Mouse (Mus musculus) ES-E14 (cell line): Measurements from ENCODE around the gene Cyb561. TPM values are rescaled to one million over a fixed set of nuclear protein-coding genes. Genes with fewer than 3 reads are reported as not detected.

Experiments
- DNase-seq: peaks from one replicate; pipeline ENCODE4 v3.0.0-alpha.2; 2013; ENCODE audit warnings: low read depth, low spot score
- H3K27ac ChIP-seq: 2 replicates; pipeline ENCODE4 v1.5.1; 2012; ENCODE audit warnings: low read depth, mild to moderate bottlenecking, low read length, moderate library complexity, mixed read lengths; ENCODE audit not compliant: poor library complexity, insufficient read depth, severe bottlenecking
- H3K36me3 ChIP-seq: 2 replicates; pipeline ENCODE4 v1.6.1; 2012; ENCODE audit warnings: mild to moderate bottlenecking, low read length, moderate library complexity, mixed read lengths; ENCODE audit not compliant: control insufficient read depth, poor library complexity, insufficient read depth, severe bottlenecking
- H3K4me1 ChIP-seq, 2 experiments: fragments of 150-350 bp in 1 of 2; sonication (generic) in 1 of 2; 2 replicates each; pipeline ENCODE4 v1.6.1; 2012; ENCODE audit warnings: low read length in 2 of 2, mild to moderate bottlenecking in 1 of 2, mixed read lengths in 1 of 2; ENCODE audit not compliant: control insufficient read depth in 2 of 2, insufficient read depth in 2 of 2, poor library complexity in 1 of 2
- H3K4me3 ChIP-seq, 2 experiments: fragments of 150-350 bp in 1 of 2; sonication (generic) in 1 of 2; 2 replicates each; pipeline ENCODE4 v1.5.1; 2012; ENCODE audit warnings: low read length in 2 of 2, low read depth in 1 of 2, mild to moderate bottlenecking in 1 of 2, mixed read lengths in 1 of 2; ENCODE audit not compliant: insufficient read depth in 1 of 2, poor library complexity in 1 of 2, severe bottlenecking in 1 of 2
- H3K9ac ChIP-seq: 2 replicates; pipeline ENCODE4 v1.6.1; 2012; ENCODE audit warnings: low read depth, mild to moderate bottlenecking, low read length, mixed read lengths; ENCODE audit not compliant: poor library complexity, insufficient read depth, severe bottlenecking
- H3K9me3 ChIP-seq: fragments of 150-350 bp; sonication (generic); 2 replicates; pipeline ENCODE4 v1.6.1; 2012; ENCODE audit warnings: low read depth, mild to moderate bottlenecking, low read length; ENCODE audit not compliant: control insufficient read depth, insufficient read depth
- CHD2 ChIP-seq: IDR thresholded peaks from 2 replicates; pipeline ENCODE4 v1.6.1; 2014; ENCODE audit warnings: mild to moderate bottlenecking, low read depth, low read length, inconsistent platforms
- HCFC1 ChIP-seq: IDR thresholded peaks from 2 replicates; pipeline ENCODE4 v1.6.1; 2012; ENCODE audit warnings: low read length, inconsistent platforms, borderline replicate concordance; ENCODE audit not compliant: insufficient read depth
- MAFK ChIP-seq: IDR thresholded peaks from 2 replicates; pipeline ENCODE4 v1.6.1; 2014; ENCODE audit warnings: mild to moderate bottlenecking, low read depth, low read length, inconsistent platforms; ENCODE audit not compliant: insufficient read depth
- ZC3H11A ChIP-seq: IDR thresholded peaks from 2 replicates; pipeline ENCODE4 v1.6.1; 2012; ENCODE audit warnings: low read depth, mild to moderate bottlenecking, inconsistent platforms, low read length, borderline replicate concordance
- ZNF384 ChIP-seq: IDR thresholded peaks from 2 replicates; pipeline ENCODE4 v1.6.1; 2012; ENCODE audit warnings: low read depth, low read length, inconsistent platforms
- in situ Hi-C, 2 experiments: fragments of 600-800 bp; cut with MboI; formaldehyde crosslinking; loops; one replicate each; pipeline ENCODE4 v1.15.1; 2025; ENCODE audit warnings: low sequenced_read_pairs in 2 of 2, inconsistent platforms in 1 of 2; ENCODE audit not compliant: unreplicated experiment in 2 of 2
- total RNA-seq: library from RNA; depleted of rRNA; stranded (reverse); fragments of 300-350 nt; gene quantifications from 2 replicates; pipeline ENCODE4 v1.2.3, GENCODE M21; 2012

Gene Cyb561
- total RNA-seq, 1 experiment, result 14.7 TPM

DNA sequence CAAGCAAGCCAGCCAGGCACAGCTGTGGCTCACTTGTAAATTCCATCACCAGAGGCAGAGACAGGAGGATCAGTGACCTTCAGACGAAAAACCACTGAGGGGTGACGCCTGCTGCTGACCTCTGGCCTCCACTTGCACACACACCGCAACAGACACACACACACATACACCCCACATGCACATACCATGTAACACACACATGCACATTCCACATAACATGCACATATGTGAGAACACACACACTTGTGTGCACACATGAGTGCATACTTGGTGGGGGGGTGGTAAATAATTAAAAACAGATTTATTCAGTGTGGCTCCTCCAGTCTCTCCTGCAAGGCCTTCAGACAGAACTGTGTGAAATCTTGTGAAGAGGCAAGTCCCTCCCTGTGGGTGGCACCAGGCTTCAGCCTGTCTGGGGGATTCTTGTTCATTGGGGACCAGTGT lies 1.5 kb downstream of the Cyb561 start:
- Histone ChIP-seq H3K27ac (no peak overlapping the region), H3K36me3 (no peaks in the 10 kb centered on the region), H3K9ac (no peak overlapping the region), H3K9me3 (no peaks in the 10 kb centered on the region), H3K4me1 (peaks cover 9 to 32% of the 10 kb centered on the region in 2 experiments; a peak in 3 of 4 replicates), H3K4me3 (no peak overlapping the region)
- TF ChIP-seq ZNF384 (no peak), HCFC1 (no peak), MAFK (no peak), CHD2 (no peak), ZC3H11A (no peak)
- in situ Hi-C loops, result no loop called here
- DNase-seq, result no peak

DNA sequence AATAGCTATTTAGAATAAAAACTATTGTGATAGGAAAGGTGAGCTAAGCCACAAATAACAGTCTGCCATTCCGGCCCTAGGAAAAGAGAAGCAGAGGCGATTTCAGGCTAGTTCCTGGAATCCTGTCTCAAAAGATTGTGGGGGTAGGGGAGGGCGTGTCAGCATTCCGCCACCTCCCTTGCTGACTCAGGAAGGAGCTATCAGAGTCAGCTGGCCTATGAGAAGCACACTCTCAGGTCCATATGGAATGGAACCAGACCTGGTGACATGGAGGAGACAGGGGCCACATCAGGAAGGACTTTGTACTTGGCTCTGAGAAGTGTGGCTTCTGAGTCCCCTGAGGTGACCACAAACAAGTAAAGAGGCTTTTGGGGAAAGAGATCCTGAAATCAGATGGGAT lies 2.6 kb downstream of the Cyb561 start:
- no peak overlapping the region for H3K4me3 ChIP-seq
- no peak for DNase-seq
- no peaks in the 10 kb centered on the region for H3K36me3 ChIP-seq
- no peak for TF ChIP-seq ZNF384
- TF ChIP-seq MAFK, result peak; percentile 84
- TF ChIP-seq ZC3H11A, result no peak
- TF ChIP-seq HCFC1, result no peak
- TF ChIP-seq CHD2, result no peak
- H3K4me1 ChIP-seq, result peaks cover 7 to 35% of the 10 kb centered on the region in 2 experiments; a peak in 3 of 4 replicates
- in situ Hi-C loops, result no loop called here
- H3K9me3 ChIP-seq, result no peaks in the 10 kb centered on the region
- peak overlapping the region; percentile 6; the same call in 1 of the 2 replicates for H3K9ac ChIP-seq
- no peak overlapping the region; the same call in 1 of the 2 replicates for H3K27ac ChIP-seq

DNA sequence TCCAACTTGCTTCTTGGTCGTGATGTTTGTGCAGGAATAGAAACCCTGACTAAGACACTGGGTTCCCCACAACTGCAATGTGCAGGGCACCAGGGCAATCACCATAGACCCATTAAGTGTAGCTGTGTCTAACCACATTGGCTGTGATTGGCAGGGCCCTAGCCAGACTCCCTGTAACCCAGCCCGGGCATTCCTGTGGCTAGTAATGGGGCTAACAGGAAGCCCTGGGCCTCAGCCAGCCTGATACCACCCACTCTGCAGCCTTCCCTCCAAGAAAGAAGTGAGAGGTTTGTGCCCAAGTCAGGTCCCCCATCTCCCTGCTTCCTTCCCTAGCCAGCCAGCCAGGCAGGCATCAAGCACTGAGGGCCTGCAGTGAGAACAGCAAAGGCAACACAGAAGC lies 4.9 kb downstream of the Cyb561 start:
- no peak overlapping the region for H3K27ac ChIP-seq

DNA sequence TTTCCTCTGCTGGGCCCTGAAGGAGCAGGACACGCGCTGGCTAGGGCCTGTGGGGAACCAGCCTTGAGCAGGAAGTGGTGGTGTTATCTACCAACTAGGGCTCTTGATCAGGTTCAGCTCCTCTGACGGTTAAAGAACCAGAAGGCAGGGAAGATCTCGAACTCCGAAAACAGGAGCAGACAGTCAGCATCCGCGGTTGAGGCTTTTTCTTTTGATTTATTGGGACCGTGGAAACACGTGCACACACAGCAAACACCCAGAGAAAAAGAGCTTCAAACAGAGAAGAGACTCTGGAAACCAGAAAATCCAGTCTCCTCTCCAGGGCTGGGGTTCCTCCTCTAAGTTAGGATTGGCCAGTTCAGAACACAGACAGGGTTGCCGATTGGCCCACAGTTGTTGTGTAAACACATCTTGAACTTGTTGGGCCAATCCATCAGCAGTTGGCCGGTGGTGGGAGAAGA lies 6.4 kb downstream of the Cyb561 start:
- H3K36me3 ChIP-seq, result no peaks in the 10 kb centered on the region
- TF ChIP-seq ZNF384 (no peak), CHD2 (no peak), MAFK (no peak), ZC3H11A (no peak), HCFC1 (no peak)
- no peak overlapping the region for H3K4me3 ChIP-seq
- no peak overlapping the region for H3K9ac ChIP-seq
- no peak for DNase-seq
- in situ Hi-C loops, result no loop called here
- peaks cover 6 to 29% of the 10 kb centered on the region in 2 experiments; a peak in 3 of 4 replicates for H3K4me1 ChIP-seq
- no peaks in the 10 kb centered on the region for H3K9me3 ChIP-seq
- no peak overlapping the region for H3K27ac ChIP-seq

More for the DNA sequence above, 4.9 kb downstream of the Cyb561 start:
- no peak for TF ChIP-seq HCFC1
- no peak for TF ChIP-seq MAFK
- no peak for TF ChIP-seq ZC3H11A
- no peak for TF ChIP-seq ZNF384
- no peak for TF ChIP-seq CHD2
- Histone ChIP-seq H3K4me3 (no peak overlapping the region), H3K9ac (no peak overlapping the region), H3K4me1 (peaks cover 7 to 36% of the 10 kb centered on the region in 2 experiments; a peak in 3 of 4 replicates), H3K36me3 (no peaks in the 10 kb centered on the region), H3K9me3 (no peaks in the 10 kb centered on the region)
- in situ Hi-C loops, result no loop called here
- DNase-seq, result no peak
